Mouse (Mus musculus) urinary bladder, adult 2 months (tissue): ENCODE measurements around the gene Ctsg. TPM values are rescaled to one million over a fixed set of nuclear protein-coding genes. Genes with fewer than 3 reads are reported as not detected.

Source experiments
- polyA plus RNA-seq: library from polyadenylated mRNA; depleted of rRNA; stranded (reverse); fragments of >200 nt; gene quantifications from 2 replicates; pipeline ENCODE4 v1.2.3, GENCODE M21; 2012; rRNA removed

The Ctsg gene
- polyA plus RNA-seq, 1 experiment, result 0.08 TPM

Other genes starting within 250 kb of the Ctsg start
- 6.2 and 11.2 TPM in 2 replicates for gene Nynrin, start 248.6 kb downstream of the Ctsg start, polyA plus RNA-seq
- gene Cbln3, start 218.2 kb downstream of the Ctsg start, polyA plus RNA-seq, result 0.22 and 0.45 TPM in 2 replicates
- gene Khnyn, start 217.6 kb downstream of the Ctsg start, polyA plus RNA-seq, result 26.2 and 26.8 TPM in 2 replicates
- 54.6 and 63.6 TPM in 2 replicates for gene Sdr39u1, start 202.3 kb downstream of the Ctsg start, polyA plus RNA-seq
- 8.6 and 9.9 TPM in 2 replicates for gene Cma1, start 157.9 kb downstream of the Ctsg start, polyA plus RNA-seq
- 0.07 TPM in 1 of 2 replicates, not detected in the other for gene Cma2, start 151.6 kb downstream of the Ctsg start, polyA plus RNA-seq
- gene Mcpt1, start 84.6 kb downstream of the Ctsg start, polyA plus RNA-seq, result not detected in 2 replicates
- not detected in 2 replicates for gene Mcpt9, start 72.1 kb downstream of the Ctsg start, polyA plus RNA-seq
- 0.06 TPM in 1 of 2 replicates, not detected in the other for gene Mcpt2, start 60.5 kb downstream of the Ctsg start, polyA plus RNA-seq
- 6.3 and 8.4 TPM in 2 replicates for gene Mcpt4, start 40.3 kb downstream of the Ctsg start, polyA plus RNA-seq
- gene Mcpt8, start 17.3 kb downstream of the Ctsg start, polyA plus RNA-seq, result not detected in 2 replicates
- gene Gzme, start 18.1 kb upstream of the Ctsg start, polyA plus RNA-seq, result not detected in 2 replicates
- gene Gzmd, start 30.0 kb upstream of the Ctsg start, polyA plus RNA-seq, result not detected in 2 replicates
- not detected in 2 replicates for gene Gzmg, start 57.0 kb upstream of the Ctsg start, polyA plus RNA-seq
- gene Gzmn, start 72.0 kb upstream of the Ctsg start, polyA plus RNA-seq, result not detected in 2 replicates
- gene Gzmf, start 108.8 kb upstream of the Ctsg start, polyA plus RNA-seq, result not detected in 2 replicates
- gene Gzmc, start 132.1 kb upstream of the Ctsg start, polyA plus RNA-seq, result 0.07 TPM in 2 replicates
- 1.4 and 2.2 TPM in 2 replicates for gene Gzmb, start 159.7 kb upstream of the Ctsg start, polyA plus RNA-seq